8 mouse cellular contexts compared by ENCODE assay signal in genomic region chr4:21951444-21951843, GRCm38 (mm10). TPM values are rescaled to one million over a fixed set of nuclear protein-coding genes. Genes with fewer than 3 reads are reported as not detected.
DNase-seq lines count a peak whose midpoint lies in the region; TF ChIP-seq lines count a peak whose summit lies in the region.

No protein-coding gene starts in this region.

- H3K9me3 ChIP-seq in ES-E14 (ENCODE audit: control insufficient read depth, insufficient read depth, low read depth, low read length), result no peaks in the 10 kb centered on the region

- no peaks in the 10 kb centered on the region for H3K27me3 ChIP-seq in cerebellum, adult 2 months (ENCODE audit: control insufficient read depth, insufficient read depth, low read length)

- no peak for TF ChIP-seq CTCF in cerebellum, adult 2 months (IDR thresholded peaks at IDR 0.05; ENCODE audit: borderline replicate concordance, insufficient read depth, low read depth, low read length)
- TF ChIP-seq CTCF in left cerebral cortex, adult 2 months (IDR thresholded peaks at IDR 0.05), result peak; percentile 82

- in situ Hi-C loops in ES-E14 (cut with MboI; ENCODE audit: low sequenced_read_pairs in 2 of 2, unreplicated experiment in 2 of 2), result no loop called here

- H3K9ac ChIP-seq in ES-E14 (ENCODE audit: insufficient read depth, low read depth, low read length, poor library complexity, severe bottlenecking), result no peak overlapping the region

- H3K4me3 ChIP-seq in cerebellum, adult 2 months (replicated peaks; ENCODE audit: insufficient read depth, low read depth, low read length), result no peak overlapping the region
- no peak overlapping the region for H3K4me3 ChIP-seq in left cerebral cortex, adult 2 months
- H3K4me3 ChIP-seq in ES-E14 (ENCODE audit: insufficient read depth in 1 of 2, low read depth in 1 of 2, low read length in 2 of 2, poor library complexity in 1 of 2, severe bottlenecking in 1 of 2), result no peak overlapping the region

- H3K36me3 ChIP-seq in ES-E14 (ENCODE audit: control insufficient read depth, insufficient read depth, low read length, poor library complexity, severe bottlenecking), result no peaks in the 10 kb centered on the region

- intact Hi-C loops in left cerebral cortex, adult 2 months (cut with DNase I), result loop anchor here (5.0 to 10.0 kb wide), 2 partner anchors 74 to 107 kb away; partner anchors contain the start of genes Coq3 and Pnisr
- intact Hi-C loops in left cerebral cortex, postnatal 36 days (cut with DNase I), result loop anchor here (5.0 to 10.0 kb wide), 3 partner anchors 36 to 107 kb away; partner anchors contain the start of gene Pnisr

- H3K27ac ChIP-seq in cerebellum, adult 2 months (ENCODE audit: insufficient read depth, low read length), result no peak overlapping the region
- H3K27ac ChIP-seq in left cerebral cortex, adult 2 months, result peak overlapping the region; percentile 28; the same call in 1 of the 2 replicates
- no peak overlapping the region for H3K27ac ChIP-seq in ES-E14 (ENCODE audit: insufficient read depth, low read depth, low read length, poor library complexity, severe bottlenecking)

- 27% methylated on average over 6 of the region's 6 CpGs for WGBS in cerebellum, adult 2 months

- DNase-seq in cerebellum, adult 2 months, result peak; percentile 38 to 43
- DNase-seq in cerebellum, adult 11 months, result no peak
- DNase-seq in left cerebral cortex, adult 2 months (ENCODE audit: extremely low spot score in 1 of 2, low spot score in 2 of 2), result peak; percentile 26 to 38
- DNase-seq in left cerebral cortex, postnatal 36 days (ENCODE audit: low spot score in 2 of 2), result no peak
- DNase-seq in ES-E14 (ENCODE audit: low read depth, low spot score), result no peak
- peak; percentile 65 for DNase-seq in embryo, embryonic 11 days
- DNase-seq in lung, postnatal 10 days, result peak; percentile 34
- DNase-seq in spleen, postnatal 36 days (ENCODE audit: low spot score in 2 of 2), result no peak

- no peaks in the 10 kb centered on the region for H3K4me1 ChIP-seq in cerebellum, adult 2 months (ENCODE audit: control insufficient read depth, insufficient read depth, low read length)
- no peaks in the 10 kb centered on the region for H3K4me1 ChIP-seq in ES-E14 (ENCODE audit: control insufficient read depth in 2 of 2, insufficient read depth in 2 of 2, low read length in 2 of 2, poor library complexity in 1 of 2)

- no peak for TF ChIP-seq POLR2A in cerebellum, adult 2 months (IDR thresholded peaks at IDR 0.05; ENCODE audit: borderline replicate concordance, insufficient read depth, low read length)

TF ChIP-seq in ES-E14, 5 proteins besides CTCF, POLR2A, EP300 and RAD21:
- TF ChIP-seq ZC3H11A (IDR thresholded peaks at IDR 0.05; ENCODE audit: borderline replicate concordance, low read depth, low read length), result peak; percentile 30; the same call in 1 of the 2 replicates
- no peak for TF ChIP-seq HCFC1 (IDR thresholded peaks at IDR 0.05; ENCODE audit: borderline replicate concordance, insufficient read depth, low read length)
TF ChIP-seq in ES-E14: peak in this region for 1.

RNA-seq across cellular contexts. Expression of gene Faxc, which starts 20.3 kb away (rescaled TPM):
- 20.0 and 20.5 TPM in 2 replicates for polyA plus RNA-seq in cerebellum, adult 2 months (2012; rRNA removed)
- total RNA-seq in left cerebral cortex, adult 2 months (2021), result 10 to 100 TPM; 69.5 to 75.5 TPM
- total RNA-seq in left cerebral cortex, postnatal 36 days (2021), result 10 to 100 TPM; 72.7 to 75.4 TPM
- 1.5 and 2.0 TPM in 2 replicates for total RNA-seq in ES-E14 (2012; rRNA removed)

Comparison
In these comparisons a context has a peak if more than half of its experiments do, and no peak if none do; other contexts are left out.
1. DNase-seq: peak in cerebellum, adult 2 months (2 of 2), left cerebral cortex, adult 2 months (2 of 2), embryo, embryonic 11 days (single experiment) and lung, postnatal 10 days (single experiment); none in cerebellum, adult 11 months (single experiment), left cerebral cortex, postnatal 36 days (0 of 2), ES-E14 (single experiment) and spleen, postnatal 36 days (0 of 2).
2. RNA of gene Faxc, which starts 20.3 kb away (total RNA-seq): 69.5 to 75.5 TPM in left cerebral cortex, adult 2 months and 72.7 to 75.4 TPM in left cerebral cortex, postnatal 36 days; 1.5 to 2.0 TPM in ES-E14; every median in the first group is over 10 times any median in the second.